Mouse (Mus musculus) brain, embryonic 14.5 days (tissue): ENCODE results near the gene Elmo1.

Source experiments
- CTCF ChIP-seq: fragments of 200-500 bp; IDR thresholded peaks from 2 replicates; pipeline ENCODE4 v1.5.1; 2012; ENCODE audit warnings: inconsistent platforms, mild to moderate bottlenecking, moderate library complexity, borderline replicate concordance; ENCODE audit not compliant: insufficient read depth, insufficient read length; ENCODE audit errors: extremely low read depth
- POLR2A ChIP-seq: fragments of 200-500 bp; IDR thresholded peaks from 2 replicates; pipeline ENCODE4 v1.6.1; 2012; ENCODE audit warnings: mild to moderate bottlenecking, inconsistent platforms, borderline replicate concordance; ENCODE audit not compliant: poor library complexity, insufficient read depth, insufficient read length, severe bottlenecking; ENCODE audit errors: extremely low read depth

- no peak for TF ChIP-seq CTCF
- no peak for TF ChIP-seq POLR2A
These were observed 114.8 kb downstream of the Elmo1 start for GRCm38 (mm10) chr13:20205007-20205745.
